ENCODE assay signal across 8 mouse cellular contexts in the genomic region with DNA sequence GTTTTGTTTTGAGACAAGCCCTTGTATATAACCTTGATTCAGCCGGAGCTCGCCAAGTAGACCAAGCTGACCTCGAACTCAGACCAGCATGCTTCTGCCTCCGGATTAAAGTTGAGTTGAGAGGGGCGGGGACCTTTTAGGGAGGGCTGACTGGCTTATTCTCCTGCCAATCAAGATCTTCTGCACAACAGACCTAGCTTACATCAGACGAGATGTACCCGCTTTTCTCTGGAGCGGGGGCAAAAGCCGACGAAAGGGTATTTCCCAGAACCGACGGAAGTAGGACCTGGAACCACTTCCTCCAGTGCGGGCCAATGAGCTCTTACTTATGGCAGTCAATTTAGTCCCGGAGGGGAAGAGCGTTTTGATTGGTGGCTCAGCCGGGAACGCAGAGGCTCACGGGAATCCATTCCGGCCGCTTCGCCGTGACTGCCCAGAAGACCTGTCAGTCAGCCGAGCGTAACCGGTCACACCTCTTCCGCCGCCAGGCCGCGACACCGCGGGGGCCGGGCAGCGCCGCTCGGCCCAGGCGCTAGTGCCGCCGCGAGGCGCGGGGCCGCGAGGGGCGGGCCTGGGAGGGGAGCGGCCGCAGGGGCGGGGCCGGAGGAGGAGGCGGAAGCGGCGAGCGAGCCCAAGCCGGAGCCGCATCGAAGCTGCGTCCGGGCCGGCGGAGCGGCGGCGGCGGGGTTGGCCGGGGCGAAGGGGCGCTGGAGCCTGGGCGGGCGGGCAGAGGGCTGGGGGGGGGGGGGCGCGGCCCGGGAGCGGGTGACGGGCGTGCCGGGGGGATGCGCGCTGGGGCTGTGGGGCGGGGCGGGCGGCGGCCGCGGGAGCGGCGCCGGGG. TPM values are rescaled to one million over a fixed set of nuclear protein-coding genes. Genes with fewer than 3 reads are reported as not detected.
DNase-seq lines count a peak whose midpoint lies in the region; ATAC-seq and TF ChIP-seq lines count a peak whose summit lies in the region.

A gene (plus strand): TSS at position 401 of the 841 bp plus-strand sequence.

- TF ChIP-seq POLR2A in bone marrow, adult 2 months (IDR thresholded peaks at IDR 0.05; ENCODE audit: borderline replicate concordance, control insufficient read depth, low read depth, low read length) = peak; percentile 62; the same call in 1 of the 2 replicates
- 0 out of 2 replicates have a peak, but pooled peaks have one; percentile 7 for TF ChIP-seq POLR2A in limb, embryonic 14.5 days (IDR thresholded peaks at IDR 0.05; ENCODE audit: borderline replicate concordance, extremely low read depth, insufficient read depth, insufficient read length)

- peak; percentile 98 for ATAC-seq in embryonic facial prominence, embryonic 15.5 days (ENCODE audit: insufficient number of reproducible peaks, low FRiP score, low TSS enrichment, low read depth)
- ATAC-seq in limb, embryonic 14.5 days (ENCODE audit: low FRiP score, low read depth) = peak; percentile 97
- ATAC-seq in midbrain, postnatal 0 days (ENCODE audit: low FRiP score) = peak; percentile 96

- peak within 1 kb of the TSS; percentile 71 for H3K4me2 ChIP-seq in embryonic facial prominence, embryonic 15.5 days (replicated peaks)
- peak within 1 kb of the TSS; percentile 85 for H3K4me2 ChIP-seq in limb, embryonic 14.5 days (replicated peaks; ENCODE audit: low read depth, low read length, severe bottlenecking)
- H3K4me2 ChIP-seq in midbrain, postnatal 0 days (ENCODE audit: low read depth, low read length, poor library complexity, severe bottlenecking) = peak within 1 kb of the TSS; percentile 97

- H3K9ac ChIP-seq in embryonic facial prominence, embryonic 15.5 days = peak within 1 kb of the TSS; percentile 89
- H3K9ac ChIP-seq in limb, embryonic 14.5 days (ENCODE audit: low read depth, low read length, severe bottlenecking) = peak within 1 kb of the TSS; percentile 93
- H3K9ac ChIP-seq in midbrain, postnatal 0 days (replicated peaks; ENCODE audit: low read length, poor library complexity, severe bottlenecking) = peak within 1 kb of the TSS; percentile 90

- peak within 1 kb of the TSS; percentile 78 for H3K4me3 ChIP-seq in bone marrow, adult 2 months (replicated peaks; ENCODE audit: control insufficient read depth, low read depth, low read length)
- H3K4me3 ChIP-seq in embryonic facial prominence, embryonic 15.5 days (replicated peaks) = peak within 1 kb of the TSS; percentile 97
- peak within 1 kb of the TSS; percentile 95 for H3K4me3 ChIP-seq in limb, embryonic 14.5 days (replicated peaks; ENCODE audit: low read length)
- peak within 1 kb of the TSS; percentile 98 for H3K4me3 ChIP-seq in midbrain, postnatal 0 days (ENCODE audit: low read depth, low read length)

- peak; percentile 100 for DNase-seq in 416B (ENCODE audit: low read depth)
- peak; percentile 97 for DNase-seq in heart, adult 8-10 months (ENCODE audit: low spot score)
- DNase-seq in kidney, adult 9 months = peak; percentile 99
- peak; percentile 100 for DNase-seq in limb, embryonic 14.5 days (ENCODE audit: low spot score)
- peak; percentile 100 for DNase-seq in midbrain, postnatal 0 days (ENCODE audit: low spot score)
- peak; percentile 87 to 88 for DNase-seq in spleen, postnatal 14 days (ENCODE audit: low spot score in 2 of 2)

- H3K36me3 ChIP-seq in embryonic facial prominence, embryonic 15.5 days = no peaks in the 10 kb centered on the region
- H3K36me3 ChIP-seq in limb, embryonic 14.5 days (ENCODE audit: control insufficient read depth, insufficient read depth, low read length) = no peaks in the 10 kb centered on the region
- no peaks in the 10 kb centered on the region for H3K36me3 ChIP-seq in midbrain, postnatal 0 days (ENCODE audit: insufficient read depth, low read length)

- H3K27ac ChIP-seq in bone marrow, adult 2 months (ENCODE audit: control insufficient read depth, insufficient read depth, low read depth, low read length, poor library complexity) = peak within 1 kb of the TSS; percentile 92
- H3K27ac ChIP-seq in embryonic facial prominence, embryonic 15.5 days (replicated peaks) = peak within 1 kb of the TSS; percentile 89
- H3K27ac ChIP-seq in limb, embryonic 14.5 days (replicated peaks; ENCODE audit: low read depth, low read length) = peak within 1 kb of the TSS; percentile 83
- H3K27ac ChIP-seq in midbrain, postnatal 0 days (ENCODE audit: low read depth, low read length) = peak within 1 kb of the TSS; percentile 82

- no peak for TF ChIP-seq CTCF in bone marrow, adult 2 months (IDR thresholded peaks at IDR 0.05; ENCODE audit: control insufficient read depth, insufficient read depth, low read length)
- no peak for TF ChIP-seq CTCF in midbrain, postnatal 0 days (IDR thresholded peaks at IDR 0.05)

- no peaks in the 10 kb centered on the region for H3K27me3 ChIP-seq in embryonic facial prominence, embryonic 15.5 days
- no peaks in the 10 kb centered on the region for H3K27me3 ChIP-seq in limb, embryonic 14.5 days (ENCODE audit: control insufficient read depth, insufficient read depth, low read length)
- no peaks in the 10 kb centered on the region for H3K27me3 ChIP-seq in midbrain, postnatal 0 days (ENCODE audit: insufficient read depth, low read length)

- no peaks in the 10 kb centered on the region for H3K9me3 ChIP-seq in embryonic facial prominence, embryonic 15.5 days (replicated peaks)
- H3K9me3 ChIP-seq in limb, embryonic 14.5 days (ENCODE audit: control insufficient read depth, low read length) = no peaks in the 10 kb centered on the region
- no peaks in the 10 kb centered on the region for H3K9me3 ChIP-seq in midbrain, postnatal 0 days (ENCODE audit: low read length)

- H3K4me1 ChIP-seq in bone marrow, adult 2 months (ENCODE audit: control insufficient read depth, insufficient read depth, low read length) = peaks cover 1% of the 10 kb centered on the region; the same call in 1 of the 2 replicates
- H3K4me1 ChIP-seq in embryonic facial prominence, embryonic 15.5 days = peaks cover 23% of the 10 kb centered on the region
- peaks cover 15% of the 10 kb centered on the region for H3K4me1 ChIP-seq in limb, embryonic 14.5 days (ENCODE audit: control insufficient read depth, insufficient read depth, low read length)
- H3K4me1 ChIP-seq in midbrain, postnatal 0 days (ENCODE audit: insufficient read depth, low read length) = peaks cover 14% of the 10 kb centered on the region

- 4% methylated on average over 52 of the region's 86 CpGs for WGBS in bone marrow, adult 2 months
- WGBS in embryonic facial prominence, embryonic 15.5 days = under 1% methylated on average over 62 of the region's 86 CpGs
- WGBS in limb, embryonic 14.5 days = under 1% methylated on average over 24 of the region's 86 CpGs
- under 1% methylated on average over 44 of the region's 86 CpGs for whole genome bisulfite sequencing in midbrain, postnatal 0 days

RNA-seq across cellular contexts. Expression of the gene that starts here (rescaled TPM):
- 103 and 110 TPM in 2 replicates for polyA plus RNA-seq in bone marrow, adult 2 months (2011; ENCODE audit: insufficient read depth, insufficient read length, low replicate concordance, missing spikeins)
- polyA plus RNA-seq in embryonic facial prominence, embryonic 15.5 days (2015; fragmentation: Nextera tagmentation; extraction: Ambion mirVana) = 35.6 and 37.2 TPM in 2 replicates
- 10 to 100 TPM; 20.7 to 25.6 (median 24.0) TPM for total RNA-seq in heart, adult 8-10 months (2022)
- polyA plus RNA-seq in limb, embryonic 14.5 days (2012; rRNA removed) = 154 and 159 TPM in 2 replicates
- polyA plus RNA-seq in limb, embryonic 14.5 days (2014; fragmentation: Nextera tagmentation; extraction: Ambion mirVana) = 42.0 and 49.9 TPM in 2 replicates
- total RNA-seq in midbrain, postnatal 0 days (2014; rRNA removed) = 68.4 and 80.5 TPM in 2 replicates
- 17.2 and 19.2 TPM in 2 replicates for polyA plus RNA-seq in midbrain, postnatal 0 days (2015; fragmentation: Nextera tagmentation; extraction: Ambion mirVana)

Comparison
In these comparisons a context has a peak if more than half of its experiments do, and no peak if none do; other contexts are left out.
1. Peak in every context shown above with its lines: DNase-seq, ATAC-seq, H3K4me3 ChIP-seq and H3K27ac ChIP-seq.